Mouse (Mus musculus): ENCODE data around the gene Fam169b. TPM values are rescaled to one million over a fixed set of nuclear protein-coding genes. Genes with fewer than 3 reads are reported as not detected.
"Not testable (repeated sequence)": the region's sequence is repeated elsewhere in the genome, so short reads cannot be mapped to it uniquely, and the experiment has no call there.

Gene Fam169b
- polyA plus RNA-seq, 1 experiment from 2014 or later, result 0.49 TPM

DNA sequence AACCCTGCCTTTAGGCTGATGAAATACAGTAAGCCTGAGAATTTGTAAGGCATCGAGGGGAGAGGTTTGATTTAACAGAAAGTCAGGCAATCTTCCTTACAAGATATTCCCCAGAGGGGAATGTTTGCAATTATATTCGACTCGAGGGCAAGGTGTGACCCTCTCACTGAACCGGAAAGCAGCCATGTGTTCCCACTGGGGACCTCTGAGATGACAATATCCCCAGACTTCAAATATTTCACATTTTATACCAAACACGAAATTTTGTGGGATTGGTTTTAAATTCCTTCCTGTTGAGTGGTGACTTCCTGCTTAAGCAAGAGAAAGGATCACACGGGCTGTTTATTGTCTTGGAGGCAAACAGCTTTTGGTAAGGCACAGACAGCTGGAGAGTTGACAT, 6.9 kb upstream of the Fam169b start:
- Histone ChIP-seq H3K27me3 (peaks cover 18% of the 10 kb centered on the region), H3K4me1 (peaks cover 23% of the 10 kb centered on the region), H3K27ac (no peak overlapping the region), H3K9me3 (no peaks in the 10 kb centered on the region), H3K9ac (no peak overlapping the region), H3K4me2 (no peak overlapping the region), H3K36me3 (replicated peaks) (no peaks in the 10 kb centered on the region), H3K4me3 (replicated peaks) (no peak overlapping the region)
- 43% methylated on average over 6 of the region's 6 CpGs for WGBS
- no peak for ATAC-seq (ENCODE audit: low FRiP score)

DNA sequence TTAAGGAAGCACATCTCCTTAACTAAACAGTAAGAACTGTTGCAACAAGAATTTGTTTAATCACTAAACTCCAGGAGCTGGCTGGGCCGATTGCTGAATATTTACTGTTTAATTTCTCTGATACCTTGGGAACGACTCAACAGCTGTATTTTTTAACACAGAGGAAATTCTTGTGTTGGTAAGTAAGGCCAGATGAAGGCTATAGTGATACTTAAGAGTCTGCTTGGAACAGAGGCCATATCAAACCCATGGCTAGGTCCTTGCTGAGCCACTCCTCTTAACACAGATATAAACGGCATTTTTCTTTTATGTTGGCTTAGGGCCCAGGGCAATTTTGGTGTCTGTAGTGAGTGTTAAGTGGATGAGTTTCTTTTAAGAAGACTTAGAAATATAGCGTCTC, 3.1 kb upstream of the Fam169b start:
- peaks cover 10% of the 10 kb centered on the region; the same call in 1 of the 2 replicates for H3K4me1 ChIP-seq
- no peak overlapping the region for H3K4me2 ChIP-seq
- no peak for ATAC-seq (ENCODE audit: low FRiP score)
- no peak overlapping the region for H3K27ac ChIP-seq
- no peak overlapping the region for H3K4me3 ChIP-seq (replicated peaks)
- no peak overlapping the region for H3K9ac ChIP-seq
- no peaks in the 10 kb centered on the region for H3K9me3 ChIP-seq
- H3K27me3 ChIP-seq, result peaks cover 17% of the 10 kb centered on the region
- H3K36me3 ChIP-seq (replicated peaks), result no peaks in the 10 kb centered on the region
- WGBS, result 77% methylated on average over 4 of the region's 4 CpGs

DNA sequence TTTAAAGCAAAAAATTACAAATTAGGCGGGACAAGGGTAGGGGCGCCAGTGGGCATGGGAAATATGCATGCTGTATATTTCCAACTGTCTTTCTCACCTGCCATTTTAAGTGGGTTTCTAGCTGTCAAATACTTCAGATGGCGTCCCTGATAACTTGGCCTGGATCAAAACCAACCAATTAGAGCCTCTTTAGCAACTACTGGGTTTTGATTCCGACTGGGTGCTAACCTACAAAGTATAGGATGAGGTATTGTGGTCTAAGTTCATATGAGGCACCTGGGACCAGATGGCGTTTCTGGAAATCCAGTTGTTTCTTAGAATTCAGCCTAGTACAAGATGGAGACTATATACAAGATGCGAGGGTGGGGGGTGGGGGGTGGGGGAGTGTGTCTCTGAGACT, 1.8 kb upstream of the Fam169b start:
- Histone ChIP-seq H3K4me2 (no peak overlapping the region), H3K9me3 (no peaks in the 10 kb centered on the region), H3K27ac (no peak overlapping the region), H3K9ac (no peak overlapping the region), H3K27me3 (peaks cover 23% of the 10 kb centered on the region), H3K4me3 (replicated peaks) (no peak overlapping the region), H3K4me1 (peaks cover 14% of the 10 kb centered on the region), H3K36me3 (replicated peaks) (no peaks in the 10 kb centered on the region)
- WGBS, result 88% methylated on average over 6 of the region's 6 CpGs
- ATAC-seq (ENCODE audit: low FRiP score), result no peak

DNA sequence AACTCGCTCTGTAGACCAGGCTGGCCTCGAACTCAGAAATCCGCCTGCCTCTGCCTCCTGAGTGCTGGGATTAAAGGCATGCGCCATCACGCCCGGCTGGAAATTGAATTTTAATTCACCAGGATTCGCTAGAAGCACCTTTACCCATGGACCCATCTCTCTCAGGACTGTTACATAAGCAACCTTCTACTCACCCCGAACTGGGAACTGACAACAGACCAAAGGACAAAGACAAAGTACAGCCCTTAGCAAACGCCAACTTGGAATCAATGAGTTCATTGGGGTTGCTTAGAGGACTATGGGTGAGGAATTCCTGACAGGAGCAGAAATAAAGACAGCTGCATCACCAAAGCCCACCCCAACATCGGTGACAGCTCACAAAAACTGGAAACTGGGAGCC, 1.0 kb upstream of the Fam169b start:
- whole genome bisulfite sequencing, result 84% methylated on average over 10 of the region's 10 CpGs
- H3K4me3 ChIP-seq (replicated peaks), result no peak overlapping the region
- no peaks in the 10 kb centered on the region for H3K9me3 ChIP-seq
- ATAC-seq (ENCODE audit: low FRiP score), result no peak
- H3K36me3 ChIP-seq (replicated peaks), result no peaks in the 10 kb centered on the region
- H3K4me1 ChIP-seq, result peaks cover 9% of the 10 kb centered on the region
- H3K4me2 ChIP-seq, result no peak overlapping the region
- H3K9ac ChIP-seq, result no peak overlapping the region
- H3K27ac ChIP-seq, result no peak overlapping the region
- peaks cover 30% of the 10 kb centered on the region for H3K27me3 ChIP-seq

DNA sequence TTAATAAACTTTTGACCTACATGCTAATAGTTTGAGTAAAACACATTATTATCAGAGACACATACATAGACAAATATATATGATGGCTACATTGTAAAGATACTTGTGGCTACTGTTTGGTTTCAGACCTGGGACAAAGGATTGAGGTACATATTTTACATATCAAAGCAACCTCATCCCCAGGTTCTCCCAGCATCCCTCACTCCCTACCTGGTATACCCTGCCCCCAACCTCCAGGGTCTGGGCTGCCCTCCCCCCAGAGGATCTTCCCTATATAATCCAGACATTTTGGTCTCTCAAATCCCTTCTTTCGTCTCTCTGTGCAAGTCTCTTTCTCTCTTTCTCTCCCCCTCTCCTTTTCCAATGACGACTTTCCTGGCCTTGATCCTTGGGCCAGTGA, 579 bp downstream of the Fam169b start:
- no peak overlapping the region for H3K27ac ChIP-seq

DNA sequence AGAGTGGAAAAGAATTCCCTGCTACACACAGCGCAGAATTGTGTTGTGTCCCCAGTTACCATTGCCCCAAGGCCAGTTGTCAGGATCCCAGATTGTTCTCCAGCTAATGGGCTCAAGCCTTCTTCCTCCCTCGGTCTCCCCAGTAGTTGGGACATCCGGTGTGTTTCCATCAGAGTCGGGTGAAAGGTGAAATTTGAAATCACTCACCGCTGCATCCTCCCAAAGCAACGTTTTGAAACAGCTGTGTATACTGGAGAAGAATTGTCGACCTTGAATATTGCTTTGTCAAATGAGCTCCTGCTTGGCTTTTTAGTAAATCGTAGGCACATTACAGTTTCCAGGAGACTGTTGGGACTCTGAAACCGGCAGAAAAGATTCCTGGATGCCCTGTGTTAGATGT, 1.3 kb downstream of the Fam169b start:
- Histone ChIP-seq H3K27ac (no peak overlapping the region), H3K4me1 (peaks cover 9% of the 10 kb centered on the region), H3K4me3 (replicated peaks) (no peak overlapping the region), H3K9ac (no peak overlapping the region), H3K36me3 (replicated peaks) (no peaks in the 10 kb centered on the region), H3K4me2 (no peak overlapping the region), H3K27me3 (peaks cover 40% of the 10 kb centered on the region), H3K9me3 (no peaks in the 10 kb centered on the region)
- 75% methylated on average over 9 of the region's 9 CpGs for WGBS
- no peak for ATAC-seq (ENCODE audit: low FRiP score)

More for the DNA sequence above, 579 bp downstream of the Fam169b start:
- Histone ChIP-seq H3K4me3 (replicated peaks) (no peak overlapping the region), H3K9me3 (no peaks in the 10 kb centered on the region), H3K4me1 (peaks cover 9% of the 10 kb centered on the region), H3K9ac (no peak overlapping the region), H3K27me3 (peaks cover 38% of the 10 kb centered on the region), H3K36me3 (replicated peaks) (no peaks in the 10 kb centered on the region), H3K4me2 (no peak overlapping the region)
- 62% methylated on average over 2 of the region's 2 CpGs for WGBS
- ATAC-seq (ENCODE audit: low FRiP score), result no peak

DNA sequence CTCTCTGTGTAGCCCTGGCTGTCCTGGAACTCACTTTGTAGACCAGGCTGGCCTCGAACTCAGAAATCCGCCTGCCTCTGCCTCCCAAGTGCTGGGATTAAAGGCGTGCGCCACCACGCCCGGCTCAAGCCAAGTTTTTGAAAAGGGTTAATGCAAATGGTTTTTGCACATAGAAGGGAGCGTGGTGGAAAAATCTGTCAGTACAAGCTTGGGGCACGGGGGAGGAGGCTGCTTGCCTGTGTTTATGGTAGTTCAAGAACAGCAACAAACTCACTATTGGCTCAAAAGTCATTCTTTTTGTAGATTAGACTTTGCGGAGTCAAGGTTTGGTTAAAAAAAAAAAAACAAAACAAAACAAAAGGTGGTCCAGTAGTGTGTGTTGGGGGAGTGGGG, 1.8 kb downstream of the Fam169b start:
- not testable (repeated sequence) for H3K27ac ChIP-seq; H3K4me1 ChIP-seq; H3K4me3 ChIP-seq (replicated peaks); H3K9me3 ChIP-seq; H3K36me3 ChIP-seq (replicated peaks); H3K9ac ChIP-seq; ATAC-seq (ENCODE audit: low FRiP score)
- H3K27me3 ChIP-seq, result peaks cover 40% of the 10 kb centered on the region
- H3K4me2 ChIP-seq, result peak overlapping the region; percentile 61
- 49% methylated on average over 9 of the region's 9 CpGs for WGBS

DNA sequence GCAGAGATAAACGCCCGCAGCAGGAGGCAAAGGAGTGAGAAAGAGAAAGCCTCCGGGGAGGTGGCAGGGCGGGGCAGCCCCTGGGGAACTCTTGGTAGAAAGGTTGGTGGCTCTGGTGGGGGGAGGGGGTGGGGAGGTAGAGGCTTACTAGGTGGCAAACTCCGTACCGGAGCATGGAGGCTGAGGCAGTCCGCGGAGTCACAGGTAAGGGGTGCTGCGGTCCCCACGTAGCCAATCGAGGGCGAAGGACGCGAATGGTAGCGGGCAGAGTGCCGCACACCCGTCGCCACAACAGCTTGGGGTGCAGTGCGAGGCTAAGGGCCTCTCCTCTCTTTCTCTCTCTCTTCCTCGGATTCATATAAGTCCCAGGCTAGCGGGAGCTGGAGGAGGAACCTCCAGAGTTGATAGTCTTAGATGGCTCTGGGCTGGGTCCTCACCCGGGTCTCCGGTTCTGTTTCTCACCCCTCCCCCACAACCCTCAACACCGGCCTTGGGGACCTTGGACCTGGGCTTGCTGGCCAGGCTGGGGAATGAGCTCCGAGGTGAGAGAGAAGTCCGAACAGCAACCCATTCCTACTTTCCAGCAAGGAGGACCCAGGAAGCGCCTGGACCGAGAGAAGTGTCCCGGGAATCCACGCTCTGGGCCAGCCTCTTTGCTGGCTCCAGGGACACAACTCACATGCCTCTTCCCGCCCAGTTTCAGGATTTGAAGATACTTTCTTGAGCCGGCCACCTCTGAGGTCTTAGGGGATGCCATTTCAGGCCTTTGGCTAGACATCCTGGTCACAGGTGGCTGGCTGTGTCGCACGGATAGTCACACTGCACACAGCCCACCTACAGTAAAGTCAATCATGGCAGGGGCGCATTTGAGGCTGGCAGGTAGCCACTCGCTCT, 2.4 kb downstream of the Fam169b start:
- Histone ChIP-seq H3K4me3 (replicated peaks) (peak overlapping the region; percentile 33), H3K9me3 (no peaks in the 10 kb centered on the region), H3K27me3 (peaks cover 43% of the 10 kb centered on the region), H3K9ac (peak overlapping the region; percentile 36; the same call in 1 of the 2 replicates), H3K4me2 (peak overlapping the region; percentile 61), H3K27ac (no peak overlapping the region), H3K4me1 (peaks cover 9% of the 10 kb centered on the region), H3K36me3 (replicated peaks) (no peaks in the 10 kb centered on the region)
- ATAC-seq (ENCODE audit: low FRiP score), result 0 out of 2 replicates have a peak, but pooled peaks have one; percentile 23
- 2% methylated on average over 36 of the region's 36 CpGs for WGBS

DNA sequence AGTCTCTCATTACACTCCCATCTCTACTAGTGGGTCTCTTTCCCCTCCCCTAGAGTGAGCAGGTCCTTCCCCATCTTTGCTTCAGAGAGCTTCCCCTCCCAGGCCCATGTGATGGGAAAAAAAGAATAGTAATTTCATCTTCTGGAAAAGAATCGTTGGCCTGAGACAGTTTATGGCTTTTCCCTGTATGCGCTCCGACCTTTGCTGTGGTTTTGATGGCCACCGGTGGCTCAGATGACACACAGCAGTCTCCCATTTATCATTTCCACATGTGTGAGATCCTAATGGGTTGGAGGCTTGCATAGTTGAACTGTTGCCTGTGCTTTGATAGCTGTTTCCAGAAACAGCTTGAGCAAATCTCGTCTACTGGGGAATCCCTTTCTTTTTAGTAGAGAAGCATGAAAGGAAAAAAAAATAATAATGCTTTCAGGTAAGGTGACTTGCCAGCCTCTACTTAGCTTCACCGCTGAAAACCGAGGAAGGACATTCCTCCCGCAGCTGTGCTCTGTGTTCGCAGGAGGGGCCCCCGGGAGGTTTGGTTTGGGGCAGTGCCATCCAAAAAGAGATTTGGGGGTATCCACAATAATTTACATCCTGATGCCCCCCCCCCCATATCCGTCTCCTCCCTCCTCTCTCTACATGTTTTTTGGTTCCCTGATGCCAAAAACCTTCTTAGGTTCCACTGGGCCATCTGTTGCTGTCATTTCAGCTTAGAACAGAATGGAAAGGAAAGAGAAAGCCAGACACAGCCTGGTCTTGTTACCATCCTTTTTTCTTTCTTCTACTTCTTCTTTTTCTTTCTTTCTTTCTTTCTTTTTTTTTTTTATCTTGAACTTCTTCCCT, 3.6 kb downstream of the Fam169b start:
- Histone ChIP-seq H3K4me3 (replicated peaks) (no peak overlapping the region), H3K27ac (no peak overlapping the region)

DNA sequence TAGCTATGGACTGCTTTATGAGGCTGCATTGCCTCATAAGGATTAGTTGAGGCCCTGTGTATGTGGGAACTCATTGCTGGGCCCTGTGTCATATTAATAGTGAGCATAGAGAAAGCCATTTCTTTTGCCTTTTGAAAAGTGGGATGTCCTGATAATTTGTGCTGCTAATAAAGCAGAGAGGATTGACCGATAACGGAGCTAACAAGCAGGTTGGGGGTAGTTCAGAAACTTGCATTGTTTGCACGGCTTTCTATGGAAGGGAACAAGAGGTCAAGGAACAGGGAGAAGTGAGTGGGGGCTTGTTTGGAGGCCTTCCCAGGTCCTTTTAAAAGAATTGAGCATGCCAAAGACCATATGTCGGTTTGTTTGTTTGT, 4.2 kb downstream of the Fam169b start:
- no peak overlapping the region for H3K4me3 ChIP-seq (replicated peaks)
- H3K27ac ChIP-seq, result no peak overlapping the region
- 35% methylated on average over 4 of the region's 4 CpGs for WGBS
- no peak overlapping the region for H3K4me2 ChIP-seq
- no peaks in the 10 kb centered on the region for H3K36me3 ChIP-seq (replicated peaks)
- no peak for ATAC-seq (ENCODE audit: low FRiP score)
- peaks cover 43% of the 10 kb centered on the region for H3K27me3 ChIP-seq
- H3K4me1 ChIP-seq, result peaks cover 9% of the 10 kb centered on the region
- no peak overlapping the region for H3K9ac ChIP-seq
- no peaks in the 10 kb centered on the region for H3K9me3 ChIP-seq

More for the DNA sequence above, 3.6 kb downstream of the Fam169b start:
- H3K9ac ChIP-seq, result no peak overlapping the region
- peaks cover 9% of the 10 kb centered on the region for H3K4me1 ChIP-seq
- 48% methylated on average over 11 of the region's 11 CpGs for WGBS
- ATAC-seq (ENCODE audit: low FRiP score), result no peak
- H3K9me3 ChIP-seq, result no peaks in the 10 kb centered on the region
- peaks cover 43% of the 10 kb centered on the region for H3K27me3 ChIP-seq
- H3K4me2 ChIP-seq, result no peak overlapping the region
- H3K36me3 ChIP-seq (replicated peaks), result no peaks in the 10 kb centered on the region

DNA sequence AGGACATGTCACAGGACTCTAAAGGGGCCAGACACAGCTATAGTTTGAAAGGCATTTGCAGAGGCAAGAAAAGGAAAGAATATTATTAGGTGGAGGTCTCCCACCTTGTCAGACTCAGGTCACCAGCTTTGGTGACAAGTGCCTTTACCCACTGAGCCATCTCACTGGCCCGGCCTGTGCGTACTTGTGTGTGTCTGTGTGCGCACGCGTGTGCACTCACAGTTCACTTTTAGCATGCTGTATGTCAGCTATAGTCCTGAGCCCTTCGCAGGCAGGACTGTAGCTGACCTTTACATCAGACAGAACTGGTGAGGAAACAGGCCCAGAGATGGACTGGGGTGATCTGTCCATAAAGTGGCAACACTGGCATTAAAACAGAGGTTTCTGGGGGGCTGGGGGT, 4.7 kb downstream of the Fam169b start:
- Histone ChIP-seq H3K4me1 (peaks cover 9% of the 10 kb centered on the region), H3K27me3 (peaks cover 40% of the 10 kb centered on the region), H3K9me3 (no peaks in the 10 kb centered on the region), H3K4me2 (no peak overlapping the region), H3K36me3 (replicated peaks) (no peaks in the 10 kb centered on the region), H3K4me3 (replicated peaks) (no peak overlapping the region), H3K9ac (no peak overlapping the region), H3K27ac (no peak overlapping the region)
- 94% methylated on average over 6 of the region's 6 CpGs for WGBS
- no peak for ATAC-seq (ENCODE audit: low FRiP score)

DNA sequence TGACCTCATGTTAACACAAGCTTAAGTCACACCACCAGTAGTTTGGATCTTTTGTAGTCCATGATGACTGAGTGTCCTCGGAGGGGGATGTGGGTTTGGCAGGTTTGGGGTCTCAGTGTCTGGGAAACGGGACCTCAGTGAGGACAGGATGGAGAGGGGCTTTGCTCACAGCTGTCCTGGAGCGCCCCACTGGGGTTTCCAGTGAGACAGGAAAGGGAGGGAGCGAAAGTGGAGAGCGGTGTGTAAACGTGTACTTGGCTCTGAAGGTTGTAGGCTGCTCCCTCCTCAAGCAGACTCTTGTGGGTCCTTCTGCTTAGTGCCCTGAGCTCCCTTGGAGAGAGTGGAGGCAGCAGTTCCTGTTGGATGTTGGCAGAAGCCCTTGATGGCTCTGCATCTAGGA, 5.3 kb downstream of the Fam169b start:
- Histone ChIP-seq H3K4me1 (peaks cover 9% of the 10 kb centered on the region), H3K27ac (no peak overlapping the region), H3K9me3 (no peaks in the 10 kb centered on the region), H3K27me3 (peaks cover 38% of the 10 kb centered on the region), H3K4me3 (replicated peaks) (no peak overlapping the region), H3K9ac (no peak overlapping the region), H3K4me2 (no peak overlapping the region), H3K36me3 (replicated peaks) (no peaks in the 10 kb centered on the region)
- no peak for ATAC-seq (ENCODE audit: low FRiP score)
- WGBS, result 76% methylated on average over 6 of the region's 6 CpGs
